Mouse (Mus musculus) erythroblast, adult 5-6 weeks (primary cell): Measurements from ENCODE around the gene Ikzf1. TPM values are rescaled to one million over a fixed set of nuclear protein-coding genes. Genes with fewer than 3 reads are reported as not detected.

Experiments
- ATAC-seq: replicated peaks from 2 replicates; pipeline ENCODE4 v1.8.0; 2016; ENCODE audit warnings: moderate number of reproducible peaks, mild to moderate bottlenecking, moderate TSS enrichment, inconsistent platforms; ENCODE audit not compliant: poor library complexity, low FRiP score, severe bottlenecking
- total RNA-seq, 2 experiments: library from RNA; stranded (forward) in 1 of 2; stranded (reverse) in 1 of 2; fragments of 150-400 nt in 1 of 2; fragments of 200-764, 138-1000 nt in 1 of 2; gene quantifications; 2 replicates each; pipeline versions ENCODE4 v1.2.3 to v1.2.4; 2015 to 2017; ENCODE audit warnings: low replicate concordance in 2 of 2

The Ikzf1 gene
- total RNA-seq, 2 experiments from 2014 or later, result 32.0 to 61.1 TPM

DNA sequence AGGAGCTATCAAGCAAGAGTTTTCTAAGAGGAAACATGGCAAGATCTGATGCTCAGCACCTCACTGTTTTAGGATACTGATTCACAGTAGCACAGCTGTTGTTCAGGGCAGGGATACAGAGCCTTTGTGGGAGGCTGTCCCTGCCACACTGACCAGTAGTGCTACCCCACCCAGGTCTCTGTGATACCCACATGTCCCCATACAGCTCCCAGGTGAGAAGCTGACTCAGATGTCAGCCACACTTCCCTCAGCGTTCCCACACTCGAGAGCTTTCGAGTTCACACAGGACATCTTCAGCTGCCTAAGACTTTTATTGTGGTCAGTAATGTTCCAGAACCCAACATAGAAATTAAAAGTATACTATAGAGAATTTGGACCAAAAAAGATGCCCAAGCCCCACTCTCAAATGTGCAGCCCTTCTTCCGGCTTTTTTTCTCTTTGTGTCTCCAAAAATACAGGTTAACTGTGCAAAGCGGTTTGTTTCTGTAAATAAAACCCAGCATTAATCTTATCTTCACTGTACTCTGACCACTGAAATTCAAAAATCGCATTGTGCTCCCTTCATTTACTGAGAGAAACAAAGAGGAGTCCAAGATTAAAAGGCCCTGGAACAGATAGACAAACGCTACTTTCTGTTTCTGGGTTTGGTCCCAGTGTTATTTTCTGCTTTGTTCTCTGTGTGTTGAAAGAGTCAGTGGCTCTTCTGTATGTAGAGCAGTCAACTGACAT lies 31.3 kb downstream of the Ikzf1 start:
- ATAC-seq, result no peak

GRCm38 (mm10) chr11:11716692-11717037 lies 31.9 kb downstream of the Ikzf1 start:
- no peak for ATAC-seq

DNA sequence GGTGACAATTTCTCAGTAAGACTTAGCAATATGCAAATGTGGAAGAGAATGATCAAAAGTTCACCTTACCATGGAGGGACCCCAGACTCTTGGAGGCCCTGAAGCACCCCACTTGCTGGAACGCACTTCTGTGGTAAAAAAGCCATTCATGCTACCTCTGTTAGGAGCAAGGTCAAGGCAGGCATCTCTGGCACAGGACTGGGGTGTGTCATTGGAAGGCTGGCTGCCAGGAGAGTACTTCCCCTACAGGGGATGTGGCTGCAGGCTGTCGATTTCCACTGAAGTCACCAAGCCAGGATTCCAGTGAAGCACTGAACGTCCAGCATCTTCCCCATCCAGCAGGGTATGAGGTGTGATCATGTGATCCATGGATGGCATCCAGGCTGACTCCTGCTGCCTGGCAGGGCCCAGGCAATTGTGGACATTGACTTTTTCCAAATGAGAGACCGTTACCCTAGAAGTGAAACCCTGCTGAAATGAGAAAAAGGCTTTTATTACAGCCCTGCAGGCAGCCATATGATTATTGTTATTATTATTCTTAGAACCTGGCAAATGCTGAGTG lies 32.9 kb downstream of the Ikzf1 start:
- ATAC-seq, result no peak

- ATAC-seq, result no peak
These were observed 34.9 kb downstream of the Ikzf1 start for GRCm38 (mm10) chr11:11719748-11720147.

- no peak for ATAC-seq
These were observed 40.6 kb downstream of the Ikzf1 start for GRCm38 (mm10) chr11:11725252-11725875.

- no peak for ATAC-seq
These were observed 41.2 kb downstream of the Ikzf1 start for GRCm38 (mm10) chr11:11725876-11726525.

DNA sequence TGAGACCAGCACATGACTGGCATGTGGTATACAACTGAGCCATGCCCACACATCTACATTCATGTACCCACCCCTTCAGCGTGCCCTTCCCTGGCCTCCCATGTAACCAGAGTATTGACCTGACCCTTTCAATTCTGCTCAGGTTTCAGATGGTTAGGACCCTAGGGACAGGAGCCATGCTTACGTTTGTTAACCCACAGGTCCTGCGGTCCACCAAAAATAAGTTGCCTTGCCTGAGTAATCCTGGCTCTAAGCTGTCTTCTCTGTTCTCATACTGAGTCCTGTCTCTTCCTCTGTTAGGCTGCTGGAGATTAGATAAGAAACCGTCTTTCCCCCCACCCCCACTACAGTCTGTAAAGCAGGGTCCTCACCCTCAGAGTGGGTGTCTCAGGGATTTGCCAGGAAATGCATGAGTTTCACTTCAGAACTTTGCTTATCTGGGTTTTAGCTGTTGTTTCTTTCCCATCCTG lies 42.0 kb downstream of the Ikzf1 start:
- ATAC-seq, result no peak

GRCm38 (mm10) chr11:11727936-11728556 lies 43.2 kb downstream of the Ikzf1 start:
- ATAC-seq, result peak; percentile 27

DNA sequence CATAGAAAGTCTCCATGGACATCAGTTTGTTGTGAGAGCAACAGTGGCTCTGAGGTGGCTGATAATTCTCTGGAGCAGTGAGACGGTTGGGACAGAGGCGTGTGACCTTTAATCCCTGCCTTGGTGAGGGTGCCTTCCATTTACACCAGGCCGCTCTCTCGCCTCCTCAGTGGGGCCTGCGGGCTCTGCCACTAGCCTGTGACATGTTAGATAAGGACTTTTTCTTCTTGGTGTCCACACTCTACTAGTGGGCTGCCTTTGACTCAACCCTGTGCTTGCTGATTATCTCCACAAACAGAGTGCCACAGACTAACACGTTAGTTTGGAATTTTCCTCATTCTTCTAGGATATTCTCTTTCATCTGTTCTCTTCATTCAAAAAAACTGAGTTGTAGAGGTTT lies 44.4 kb downstream of the Ikzf1 start:
- ATAC-seq, result peak; percentile 79

DNA sequence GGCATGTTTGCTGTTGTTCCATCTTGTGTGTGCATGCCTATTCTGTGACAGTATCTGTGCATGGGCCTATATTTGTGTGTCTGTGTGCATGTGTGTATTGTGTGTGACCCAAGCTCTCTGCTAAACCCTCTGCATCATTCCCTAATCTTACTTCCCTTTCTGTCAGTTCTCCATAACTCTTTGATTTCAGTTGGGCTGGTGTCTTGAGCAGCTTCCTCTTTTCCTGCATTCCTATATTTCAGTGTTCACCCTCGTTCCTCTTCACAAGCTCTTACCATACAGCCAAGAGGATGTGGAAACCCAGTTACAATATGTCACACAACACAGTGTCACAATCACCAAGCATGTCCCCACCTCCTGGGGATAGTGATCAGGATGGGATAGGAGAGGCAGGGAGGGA lies 45.3 kb downstream of the Ikzf1 start:
- no peak for ATAC-seq

GRCm38 (mm10) chr11:11731727-11732126 lies 46.9 kb downstream of the Ikzf1 start:
- no peak for ATAC-seq

DNA sequence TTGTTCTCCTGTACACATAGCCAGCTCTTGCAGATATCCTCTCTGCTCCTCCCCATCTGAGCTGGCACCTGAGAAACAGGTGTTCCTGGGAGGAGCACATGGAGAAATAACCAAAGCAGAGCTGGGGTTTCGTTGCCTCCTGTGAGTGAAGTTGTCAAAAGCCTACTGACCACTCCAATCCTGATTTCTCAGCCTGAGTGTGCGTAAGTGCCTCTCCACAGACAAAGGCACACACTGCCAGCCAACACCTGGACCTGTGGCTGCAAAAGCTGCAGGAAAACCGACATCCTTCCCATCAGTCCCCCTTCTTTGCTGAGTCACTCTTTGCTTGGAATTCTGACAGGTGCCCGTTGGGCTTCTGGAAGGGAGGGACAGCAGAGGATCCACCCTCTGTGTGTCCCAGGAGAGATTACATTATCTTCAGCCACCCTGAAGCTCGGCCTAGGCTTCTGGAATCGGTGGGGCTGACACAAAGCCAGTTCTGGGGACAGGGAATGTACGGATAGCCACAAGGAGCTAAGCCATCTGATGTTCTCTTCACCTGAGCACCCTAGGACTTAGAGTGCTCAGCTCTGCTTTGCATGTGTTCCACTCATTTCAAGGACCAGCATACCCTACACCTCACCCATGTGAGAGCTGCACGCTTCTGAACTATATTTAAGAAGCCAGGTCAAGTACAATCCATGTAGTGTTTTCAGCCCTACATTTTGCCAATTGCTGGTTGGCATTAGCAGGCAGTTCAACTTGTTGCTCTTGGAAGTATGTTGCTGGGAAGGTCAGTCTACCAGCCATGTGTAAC lies 48.4 kb downstream of the Ikzf1 start:
- ATAC-seq, result peak; percentile 75

- ATAC-seq, result no peak
These were observed 50.4 kb downstream of the Ikzf1 start for GRCm38 (mm10) chr11:11735155-11735554.

DNA sequence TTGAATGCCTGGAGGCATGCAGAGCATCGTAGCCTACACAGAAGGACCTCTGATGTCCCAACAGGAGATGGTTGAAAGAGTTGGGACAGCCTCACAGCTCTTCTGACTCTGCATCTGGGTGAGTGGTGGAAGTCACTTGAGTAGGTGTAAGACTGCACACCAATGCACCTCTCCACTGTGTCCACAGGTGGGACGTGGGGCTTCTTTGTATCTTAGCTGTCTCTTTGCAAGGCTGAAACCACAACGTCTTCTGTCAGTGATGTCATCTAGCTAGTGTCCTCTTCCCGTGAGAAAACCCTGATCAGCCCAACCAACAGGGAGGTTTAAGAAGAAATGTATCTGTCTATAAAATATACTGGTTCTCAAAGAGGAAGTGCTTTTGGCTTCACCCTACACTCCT lies 52.1 kb downstream of the Ikzf1 start:
- ATAC-seq, result no peak

DNA sequence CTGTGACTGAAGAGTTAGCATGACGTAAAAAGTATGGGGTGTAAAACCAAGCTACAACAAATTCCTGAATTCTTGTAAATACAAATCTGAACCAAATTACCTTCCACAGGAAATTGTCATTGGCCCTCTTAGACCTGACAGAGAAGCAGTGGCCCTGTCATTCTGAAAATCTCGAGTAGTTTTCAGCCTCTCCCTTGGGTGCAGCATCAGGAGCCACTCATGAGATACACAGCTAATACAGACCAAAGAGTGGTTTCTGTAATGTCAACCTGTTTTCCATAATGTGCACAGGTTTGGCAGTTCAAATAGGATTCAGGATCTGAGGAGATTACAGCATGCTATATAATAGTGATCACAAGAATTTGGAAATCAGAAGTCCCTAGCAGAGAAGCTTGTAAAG lies 52.8 kb downstream of the Ikzf1 start:
- ATAC-seq, result no peak

DNA sequence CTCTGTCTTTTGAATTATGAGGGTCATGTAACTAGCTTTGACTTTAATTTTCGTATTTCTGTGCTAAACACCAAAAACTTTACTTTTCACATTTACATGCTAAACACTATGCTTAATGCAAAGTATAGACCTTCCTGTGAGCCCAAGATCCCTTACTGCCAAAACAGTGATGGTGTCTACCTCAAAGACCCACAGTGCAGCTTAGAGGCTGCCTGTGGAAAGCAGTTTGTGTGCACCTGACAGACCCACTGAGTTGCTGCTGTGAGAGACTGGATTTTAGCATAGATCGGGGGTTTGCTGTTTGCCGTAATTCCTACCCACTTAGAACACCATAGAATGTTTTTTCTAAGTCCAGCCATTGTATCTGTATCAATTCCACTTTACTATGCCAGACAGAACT lies 54.3 kb downstream of the Ikzf1 start:
- no peak for ATAC-seq

DNA sequence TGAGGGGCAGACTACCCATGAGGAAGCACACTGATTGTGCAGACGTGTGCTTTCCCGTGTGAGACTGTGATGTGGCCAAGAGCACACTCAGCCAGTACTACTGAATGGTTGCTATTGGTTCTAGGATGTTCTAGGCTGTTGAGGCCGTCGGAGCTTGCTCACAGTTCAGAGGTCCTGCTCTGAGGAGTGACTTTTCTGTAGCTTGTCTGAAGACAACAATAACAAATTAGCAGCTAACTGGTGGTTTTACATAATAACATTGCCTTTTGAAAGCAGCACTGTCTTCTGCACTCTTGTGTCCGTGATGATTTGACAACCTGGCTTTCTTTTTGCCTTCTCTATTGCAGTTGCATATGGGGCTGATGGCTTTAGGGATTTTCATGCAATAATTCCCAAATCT lies 55.8 kb downstream of the Ikzf1 start:
- ATAC-seq, result no peak

DNA sequence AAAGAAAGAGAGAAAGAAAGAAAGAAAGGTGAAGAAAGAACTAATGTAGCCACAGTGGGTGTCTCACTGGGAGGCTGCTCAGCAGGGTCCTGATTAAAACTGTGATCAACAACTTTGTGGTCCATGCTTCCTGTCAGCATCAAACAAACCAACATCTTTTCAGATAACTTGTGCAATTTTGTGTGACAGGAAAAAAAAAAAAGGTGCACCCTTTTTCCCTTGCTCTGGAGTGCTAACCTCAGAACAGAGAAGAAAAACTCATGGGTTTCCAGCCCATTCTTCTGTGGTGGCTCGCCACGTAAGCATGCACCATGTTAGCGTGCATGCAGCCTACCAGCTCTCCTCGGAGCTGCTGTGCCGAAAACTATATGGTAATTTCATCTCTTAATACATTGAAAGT lies 56.8 kb downstream of the Ikzf1 start:
- no peak for ATAC-seq

GRCm38 (mm10) chr11:11742626-11743025 lies 57.8 kb downstream of the Ikzf1 start:
- ATAC-seq, result peak; percentile 94

DNA sequence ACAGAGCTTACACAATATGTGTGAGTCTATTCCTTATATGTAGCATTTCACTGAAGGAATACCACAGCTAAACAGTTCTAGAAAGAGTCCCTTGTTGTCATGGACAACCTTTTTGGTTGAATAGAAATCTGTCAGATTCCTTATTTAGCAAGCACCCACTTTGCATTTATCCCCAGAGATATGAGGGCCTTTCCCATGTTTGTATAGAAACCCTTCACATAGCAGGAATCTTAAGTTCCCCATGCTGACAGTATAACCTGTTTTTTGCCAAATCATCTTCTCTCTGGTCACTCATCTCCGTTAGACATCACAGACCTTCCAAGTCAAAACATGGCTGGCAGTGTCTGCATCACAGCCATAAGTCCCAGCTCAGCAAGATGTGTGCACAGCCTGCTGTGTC lies 59.4 kb downstream of the Ikzf1 start:
- ATAC-seq, result no peak
